Mouse (Mus musculus) forebrain, postnatal 0 days (tissue): ENCODE measurements around the gene Defa34. TPM values are rescaled to one million over a fixed set of nuclear protein-coding genes. Genes with fewer than 3 reads are reported as not detected.
"Not testable (repeated sequence)": the region's sequence is repeated elsewhere in the genome, so short reads cannot be mapped to it uniquely, and the experiment has no call there.

Experiments
- ATAC-seq: fragments of 200-750 bp; cut with Nextera tagmentation; 2 replicates; pipeline ENCODE4 v1.8.0; 2017; ENCODE audit warnings: mild to moderate bottlenecking, moderate library complexity
- DNase-seq: peaks from one replicate; pipeline ENCODE4 v3.0.0-alpha.2; 2015
- H3K27ac ChIP-seq: fragments of 300-500 bp; sonication (generic); 2 replicates; pipeline ENCODE4 v1.5.1; 2014; ENCODE audit warnings: low read depth, mild to moderate bottlenecking, antibody characterized with exemption, low read length, moderate library complexity, mixed read lengths
- H3K27me3 ChIP-seq: fragments of 300-500 bp; sonication (generic); 2 replicates; pipeline ENCODE4 v1.6.1; 2014; ENCODE audit warnings: mild to moderate bottlenecking, low read length, mixed read lengths; ENCODE audit not compliant: insufficient read depth
- H3K36me3 ChIP-seq: fragments of 300-500 bp; sonication (generic); 2 replicates; pipeline ENCODE4 v1.6.1; 2014; ENCODE audit warnings: mild to moderate bottlenecking, moderate library complexity; ENCODE audit not compliant: insufficient read depth
- H3K4me1 ChIP-seq: fragments of 300-500 bp; sonication (generic); 2 replicates; pipeline ENCODE4 v1.6.1; 2014; ENCODE audit warnings: antibody characterized with exemption; ENCODE audit not compliant: insufficient read depth
- H3K4me2 ChIP-seq: fragments of 300-500 bp; sonication (generic); 2 replicates; pipeline ENCODE4 v1.6.1; 2014; ENCODE audit warnings: low read depth, mild to moderate bottlenecking, moderate library complexity
- H3K4me3 ChIP-seq: fragments of 300-500 bp; sonication (generic); 2 replicates; pipeline ENCODE4 v1.5.1; 2014; ENCODE audit warnings: low read depth, low read length, mixed read lengths
- H3K9ac ChIP-seq: fragments of 300-500 bp; sonication (generic); 2 replicates; pipeline ENCODE4 v1.6.1; 2014; ENCODE audit warnings: mild to moderate bottlenecking
- H3K9me3 ChIP-seq: fragments of 300-500 bp; sonication (generic); 2 replicates; pipeline ENCODE4 v1.6.1; 2016; ENCODE audit warnings: low read length
- WGBS: fragments of 180-500 bp; shearing (Covaris S2); extraction: QIAGEN DNeasy Blood & Tissue Kit; methylation state at CpG from one replicate; pipeline ENCODE4 v1.1.7; 2014; 5-methylcytosine and 5-hydroxymethylcytosine counted together
- polyA plus RNA-seq: library from polyadenylated mRNA; unstranded; fragments of >200 nt; fragmentation: Nextera tagmentation; extraction: Ambion mirVana; gene quantifications from 2 replicates; pipeline ENCODE4 v1.2.1, GENCODE M21; 2015
- total RNA-seq: library from RNA; depleted of rRNA; stranded (reverse); fragments of >200 nt; gene quantifications from 2 replicates; pipeline ENCODE4 v1.2.3, GENCODE M21; 2014; rRNA removed

Gene Defa34
- total RNA-seq (not detected in 2 replicates), polyA plus RNA-seq (not detected in 2 replicates)

DNA sequence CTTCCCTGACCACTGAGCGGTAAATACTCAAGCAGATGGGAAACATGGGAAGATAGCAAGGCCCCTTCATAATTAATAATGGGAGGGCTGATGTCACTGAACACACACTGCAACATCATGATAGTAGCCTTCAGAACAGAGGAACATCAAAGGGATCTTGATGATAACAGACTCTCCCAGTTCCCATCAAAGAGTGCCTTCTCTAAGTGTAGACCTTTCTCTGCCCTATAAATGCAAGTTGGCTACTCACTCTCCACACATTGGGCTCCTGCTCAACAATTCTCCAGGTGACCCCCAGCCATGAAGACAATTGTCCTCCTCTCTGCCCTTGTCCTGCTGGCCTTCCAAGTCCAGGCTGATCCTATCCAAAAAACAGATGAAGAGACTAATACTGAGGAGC, at the start of gene Defa34:
Gene Defa34, plus strand, starts transcription at position 301 of the 400 bp plus-strand sequence.
- WGBS = 100% methylated on average over 1 of the region's 1 CpGs
- not testable (repeated sequence) for H3K4me2 ChIP-seq, DNase-seq, ATAC-seq, H3K27ac ChIP-seq, H3K36me3 ChIP-seq, H3K9ac ChIP-seq, H3K4me3 ChIP-seq, H3K4me1 ChIP-seq, H3K27me3 ChIP-seq, H3K9me3 ChIP-seq

GRCm38 (mm10) chr8:21617883-21618282, 47.7 kb upstream of the Defa34 start, which contains the start of gene Defa26:
Gene Defa26, plus strand, starts transcription at chr8:21618183.
- H3K27ac ChIP-seq, H3K4me2 ChIP-seq, DNase-seq, H3K9ac ChIP-seq, H3K4me3 ChIP-seq, H3K27me3 ChIP-seq, ATAC-seq, H3K4me1 ChIP-seq, H3K9me3 ChIP-seq, H3K36me3 ChIP-seq: not testable (repeated sequence)
- no CpG with 5 or more reads among the region's 1 CpGs for WGBS

GRCm38 (mm10) chr8:21655480-21655879, 10.1 kb upstream of the Defa34 start, which contains the start of gene Defa17:
Gene Defa17, plus strand, starts transcription at chr8:21655780.
- H3K4me2 ChIP-seq, H3K4me1 ChIP-seq, H3K36me3 ChIP-seq, H3K9me3 ChIP-seq, H3K9ac ChIP-seq, H3K4me3 ChIP-seq, H3K27ac ChIP-seq, H3K27me3 ChIP-seq, ATAC-seq, DNase-seq: not testable (repeated sequence)
- no CpG with 5 or more reads among the region's 2 CpGs for WGBS

- H3K4me2 ChIP-seq, DNase-seq, H3K4me3 ChIP-seq, H3K9ac ChIP-seq, ATAC-seq, H3K4me1 ChIP-seq, H3K36me3 ChIP-seq, H3K9me3 ChIP-seq, H3K27me3 ChIP-seq, H3K27ac ChIP-seq: not testable (repeated sequence)
- 87% methylated on average over 2 of the region's 2 CpGs for WGBS
These were observed 37.9 kb downstream of the Defa34 start, which contains the start of gene AY761184 for GRCm38 (mm10) chr8:21703545-21703944. Gene AY761184, minus strand, starts transcription at chr8:21703645.

Other genes with a start within 250 kb of the Defa34 start
- gene Defa36, start 238.4 kb upstream of the Defa34 start, total RNA-seq = not detected in 2 replicates
- gene Defa36, start 238.4 kb upstream of the Defa34 start, polyA plus RNA-seq = not detected in 2 replicates
- gene Gm7849, start 209.2 kb upstream of the Defa34 start, total RNA-seq = not detected in 2 replicates
- not detected in 2 replicates for gene Gm7849, start 209.2 kb upstream of the Defa34 start, polyA plus RNA-seq
- gene Defa20, start 156.5 kb upstream of the Defa34 start, total RNA-seq = not detected in 2 replicates
- not detected in 2 replicates for gene Defa20, start 156.5 kb upstream of the Defa34 start, polyA plus RNA-seq
- not detected in 2 replicates for gene Defa32, start 136.8 kb upstream of the Defa34 start, total RNA-seq
- gene Defa32, start 136.8 kb upstream of the Defa34 start, polyA plus RNA-seq = not detected in 2 replicates
- gene Defa37, start 100.4 kb upstream of the Defa34 start, total RNA-seq = not detected in 2 replicates
- not detected in 2 replicates for gene Defa37, start 100.4 kb upstream of the Defa34 start, polyA plus RNA-seq
- not detected in 2 replicates for gene Defa28, start 82.8 kb upstream of the Defa34 start, total RNA-seq
- not detected in 2 replicates for gene Defa28, start 82.8 kb upstream of the Defa34 start, polyA plus RNA-seq
- gene Gm7861, start 71.3 kb upstream of the Defa34 start, total RNA-seq = not detected in 2 replicates
- not detected in 2 replicates for gene Gm7861, start 71.3 kb upstream of the Defa34 start, polyA plus RNA-seq
- gene Defa26, start 47.6 kb upstream of the Defa34 start, total RNA-seq = not detected in 2 replicates
- not detected in 2 replicates for gene Defa26, start 47.6 kb upstream of the Defa34 start, polyA plus RNA-seq
- not detected in 2 replicates for gene Defa17, start 10.0 kb upstream of the Defa34 start, total RNA-seq
- not detected in 2 replicates for gene Defa17, start 10.0 kb upstream of the Defa34 start, polyA plus RNA-seq
- gene AY761184, start 37.8 kb downstream of the Defa34 start, total RNA-seq = not detected in 2 replicates
- not detected in 2 replicates for gene AY761184, start 37.8 kb downstream of the Defa34 start, polyA plus RNA-seq
- not detected in 2 replicates for gene Defa24, start 68.7 kb downstream of the Defa34 start, total RNA-seq
- gene Defa24, start 68.7 kb downstream of the Defa34 start, polyA plus RNA-seq = not detected in 2 replicates
- gene Defb50, start 157.7 kb downstream of the Defa34 start, total RNA-seq = not detected in 2 replicates
- gene Defb50, start 157.7 kb downstream of the Defa34 start, polyA plus RNA-seq = not detected in 2 replicates
- not detected in 2 replicates for gene Defb2, start 174.1 kb downstream of the Defa34 start, total RNA-seq
- gene Defb2, start 174.1 kb downstream of the Defa34 start, polyA plus RNA-seq = not detected in 2 replicates
- gene Defb10, start 193.1 kb downstream of the Defa34 start, total RNA-seq = not detected in 2 replicates
- not detected in 2 replicates for gene Defb10, start 193.1 kb downstream of the Defa34 start, polyA plus RNA-seq
- not detected in 2 replicates for gene Defb9, start 219.6 kb downstream of the Defa34 start, total RNA-seq
- gene Defb9, start 219.6 kb downstream of the Defa34 start, polyA plus RNA-seq = 0.88 and 1.2 TPM in 2 replicates
- not detected in 2 replicates for gene Defb11, start 240.6 kb downstream of the Defa34 start, total RNA-seq
- gene Defb11, start 240.6 kb downstream of the Defa34 start, polyA plus RNA-seq = 18.1 and 25.9 TPM in 2 replicates